10 mouse cellular contexts compared by ENCODE assay signal in genomic region chr2:7310129-7310839, GRCm38 (mm10).
DNase-seq lines count a peak whose midpoint lies in the region; ATAC-seq lines count a peak whose summit lies in the region.
"Had no signal": no experiment of that assay in that cellular context is flagged by ENCODE, and none has a peak within 500 bp of the region (broad histone marks: within the 10 kb centered on the region; RNA-seq: fewer than 3 reads in every experiment).

No protein-coding gene starts in this region.

- H3K4me2 ChIP-seq in forebrain, embryonic 12.5 days = peak overlapping the region; percentile 13; the same call in 1 of the 2 replicates
- H3K4me2 ChIP-seq: heart, embryonic 11.5 days had no signal

- peak; percentile 36 for DNase-seq in right cerebral cortex, adult 18-20 months
- DNase-seq in right cerebral cortex, adult 2 months (ENCODE audit: low spot score in 2 of 2) = no peak
- peak; percentile 10 for DNase-seq in left cerebral cortex, postnatal 4 days
- peak; percentile 79 for DNase-seq in telencephalon, adult 2 months (ENCODE audit: low read depth, low spot score)
- no peak for DNase-seq in urinary bladder, postnatal 10 days (ENCODE audit: low spot score)
- DNase-seq in thymus, adult 18-20 months = no peak
- DNase-seq in thymus, postnatal 0 days (ENCODE audit: low spot score) = no peak

- no peaks in the 10 kb centered on the region for H3K36me3 ChIP-seq in forebrain, embryonic 12.5 days (replicated peaks)

- peaks cover 44% of the 10 kb centered on the region for H3K4me1 ChIP-seq in forebrain, embryonic 12.5 days

- 6% methylated on average over 2 of the region's 2 CpGs for WGBS in forebrain, embryonic 12.5 days

- no peak overlapping the region for H3K4me3 ChIP-seq in forebrain, embryonic 12.5 days (replicated peaks)

- H3K9ac ChIP-seq in forebrain, embryonic 12.5 days = no peak overlapping the region
- H3K9ac ChIP-seq: liver, embryonic 14.5 days had no signal

- intact Hi-C loops in left cerebral cortex, postnatal 4 days (cut with DNase I) = no loop called here

- ATAC-seq in forebrain, embryonic 12.5 days (ENCODE audit: low FRiP score) = peak; percentile 84

- H3K27ac ChIP-seq in forebrain, embryonic 12.5 days = peak overlapping the region; percentile 61; the same call in 1 of the 2 replicates
- H3K27ac ChIP-seq: liver, embryonic 14.5 days had no signal

- H3K9me3 ChIP-seq in forebrain, embryonic 12.5 days = no peaks in the 10 kb centered on the region

- H3K27me3 ChIP-seq in forebrain, embryonic 12.5 days = no peaks in the 10 kb centered on the region

Comparison
In these comparisons a context has a peak if more than half of its experiments do, and no peak if none do; other contexts are left out.
1. DNase-seq: peak in right cerebral cortex, adult 18-20 months (single experiment), left cerebral cortex, postnatal 4 days (single experiment) and telencephalon, adult 2 months (single experiment); none in right cerebral cortex, adult 2 months (0 of 2), urinary bladder, postnatal 10 days (single experiment), thymus, adult 18-20 months (0 of 2) and thymus, postnatal 0 days (single experiment).